Mouse (Mus musculus) forebrain, embryonic 11.5 days (tissue): ENCODE data around the gene Glp1r. TPM values are rescaled to one million over a fixed set of nuclear protein-coding genes. Genes with fewer than 3 reads are reported as not detected.

Experiments used
- ATAC-seq: fragments of 200-750 bp; cut with Nextera tagmentation; replicated peaks from 2 replicates; pipeline ENCODE4 v1.8.0; 2017; ENCODE audit warnings: moderate TSS enrichment; ENCODE audit not compliant: low FRiP score
- DNase-seq: peaks from one replicate; pipeline ENCODE4 v3.0.0-alpha.2; 2017; ENCODE audit warnings: low spot score
- H3K27ac ChIP-seq: fragments of 300-500 bp; sonication (generic); 2 replicates; pipeline ENCODE4 v1.5.1; 2014; ENCODE audit warnings: low read depth, low read length
- H3K27me3 ChIP-seq: fragments of 300-500 bp; sonication (generic); 2 replicates; pipeline ENCODE4 v1.6.1; 2014; ENCODE audit warnings: mild to moderate bottlenecking, low read length, mixed read lengths; ENCODE audit not compliant: control insufficient read depth, insufficient read depth
- H3K36me3 ChIP-seq: fragments of 300-500 bp; sonication (generic); 2 replicates; pipeline ENCODE4 v1.6.1; 2014; ENCODE audit warnings: mild to moderate bottlenecking, low read length, moderate library complexity, mixed read lengths; ENCODE audit not compliant: control insufficient read depth, insufficient read depth
- H3K4me1 ChIP-seq: fragments of 300-500 bp; sonication (generic); replicated peaks from 2 replicates; pipeline ENCODE4 v1.6.1; 2014; ENCODE audit warnings: low read length, mixed read lengths; ENCODE audit not compliant: control insufficient read depth, insufficient read depth
- H3K4me2 ChIP-seq: fragments of 300-500 bp; sonication (generic); 2 replicates; pipeline ENCODE4 v1.6.1; 2014; ENCODE audit warnings: low read depth, mild to moderate bottlenecking, low read length, moderate library complexity, mixed read lengths; ENCODE audit not compliant: severe bottlenecking
- H3K4me3 ChIP-seq: fragments of 300-500 bp; sonication (generic); 2 replicates; pipeline ENCODE4 v1.5.1; 2014; ENCODE audit warnings: low read depth, low read length
- H3K9ac ChIP-seq: fragments of 300-500 bp; sonication (generic); 2 replicates; pipeline ENCODE4 v1.6.1; 2014; ENCODE audit warnings: low read length
- H3K9me3 ChIP-seq: fragments of 300-500 bp; sonication (generic); 2 replicates; pipeline ENCODE4 v1.6.1; 2016; ENCODE audit warnings: low read length, mixed read lengths; ENCODE audit not compliant: control insufficient read depth
- WGBS: fragments of 180-500 bp; shearing (Covaris S2); extraction: QIAGEN DNeasy Blood & Tissue Kit; methylation state at CpG from one replicate; pipeline ENCODE4 v1.1.7; 2014; 5-methylcytosine and 5-hydroxymethylcytosine counted together
- polyA plus RNA-seq: library from polyadenylated mRNA; unstranded; fragments of >200 nt; fragmentation: Nextera tagmentation; extraction: Ambion mirVana; gene quantifications from 2 replicates; pipeline ENCODE4 v1.2.1, GENCODE M21; 2014

The Glp1r gene
- 0.05 TPM in 1 of 2 replicates, not detected in the other for polyA plus RNA-seq

- peak within 1 kb of the TSS; percentile 91 for H3K4me2 ChIP-seq
- no peak for ATAC-seq
- H3K27me3 ChIP-seq = peaks cover 14% of the 10 kb centered on the region
- H3K27ac ChIP-seq = no peak within 1 kb of the TSS
- H3K4me1 ChIP-seq = peaks cover 3% of the 10 kb centered on the region
- no peaks in the 10 kb centered on the region for H3K36me3 ChIP-seq
- WGBS = 2% methylated on average over 37 of the region's 37 CpGs
- no peaks in the 10 kb centered on the region for H3K9me3 ChIP-seq
- DNase-seq = peak; percentile 61
- H3K4me3 ChIP-seq = peak within 1 kb of the TSS; percentile 43
- peak within 1 kb of the TSS; percentile 48 for H3K9ac ChIP-seq
Measured at GRCm38 (mm10) chr17:30901627-30902026, at the start of gene Glp1r. Gene Glp1r (plus strand): TSS chr17:30901817.

GRCm38 (mm10) chr17:30852345-30852744 is 49.3 kb upstream of the Glp1r start:
- H3K9me3 ChIP-seq = no peaks in the 10 kb centered on the region
- ATAC-seq (no peak), DNase-seq (no peak)
- H3K27ac ChIP-seq = no peak overlapping the region
- H3K4me3 ChIP-seq = no peak overlapping the region
- no peak overlapping the region for H3K9ac ChIP-seq
- H3K4me1 ChIP-seq = no peaks in the 10 kb centered on the region
- no peaks in the 10 kb centered on the region for H3K27me3 ChIP-seq
- H3K4me2 ChIP-seq = no peak overlapping the region
- no peaks in the 10 kb centered on the region for H3K36me3 ChIP-seq

GRCm38 (mm10) chr17:30857347-30857746 is 44.3 kb upstream of the Glp1r start:
- Histone ChIP-seq H3K9me3 (no peaks in the 10 kb centered on the region), H3K4me2 (no peak overlapping the region), H3K4me3 (no peak overlapping the region), H3K4me1 (peaks cover 13% of the 10 kb centered on the region; the same call in 1 of the 2 replicates), H3K9ac (no peak overlapping the region), H3K27ac (no peak overlapping the region), H3K27me3 (no peaks in the 10 kb centered on the region), H3K36me3 (no peaks in the 10 kb centered on the region)
- ATAC-seq (no peak), DNase-seq (no peak)
- WGBS = 91% methylated on average over 5 of the region's 5 CpGs

- no peaks in the 10 kb centered on the region for H3K36me3 ChIP-seq
- H3K27ac ChIP-seq = no peak overlapping the region
- DNase-seq = no peak
- H3K4me2 ChIP-seq = no peak overlapping the region
- ATAC-seq = no peak
- H3K9me3 ChIP-seq = no peaks in the 10 kb centered on the region
- no peak overlapping the region for H3K4me3 ChIP-seq
- no peaks in the 10 kb centered on the region for H3K27me3 ChIP-seq
- WGBS = 74% methylated on average over 11 of the region's 11 CpGs
- no peak overlapping the region for H3K9ac ChIP-seq
- H3K4me1 ChIP-seq = peaks cover 13% of the 10 kb centered on the region; the same call in 1 of the 2 replicates
Measured at GRCm38 (mm10) chr17:30858586-30859259, 42.9 kb upstream of the Glp1r start.

GRCm38 (mm10) chr17:30859989-30860585 is 41.5 kb upstream of the Glp1r start:
- whole genome bisulfite sequencing = 33% methylated on average over 10 of the region's 10 CpGs
- Histone ChIP-seq H3K36me3 (no peaks in the 10 kb centered on the region), H3K4me2 (no peak overlapping the region), H3K9ac (no peak overlapping the region; the same call in 1 of the 2 replicates), H3K27me3 (no peaks in the 10 kb centered on the region), H3K4me3 (no peak overlapping the region), H3K4me1 (peaks cover 13% of the 10 kb centered on the region; the same call in 1 of the 2 replicates), H3K27ac (peak overlapping the region; percentile 31; the same call in 1 of the 2 replicates), H3K9me3 (no peaks in the 10 kb centered on the region)
- DNase-seq (peak; percentile 58), ATAC-seq (no peak; the same call in 1 of the 2 replicates)

GRCm38 (mm10) chr17:30860606-30861005 is 41.0 kb upstream of the Glp1r start:
- Histone ChIP-seq H3K4me1 (peaks cover 13% of the 10 kb centered on the region; the same call in 1 of the 2 replicates), H3K27ac (no peak overlapping the region), H3K36me3 (no peaks in the 10 kb centered on the region), H3K27me3 (no peaks in the 10 kb centered on the region), H3K9ac (peak overlapping the region; percentile 12; the same call in 1 of the 2 replicates), H3K4me2 (no peak overlapping the region), H3K9me3 (no peaks in the 10 kb centered on the region), H3K4me3 (no peak overlapping the region)
- 60% methylated on average over 7 of the region's 7 CpGs for WGBS
- DNase-seq (no peak), ATAC-seq (no peak)

- WGBS = 73% methylated on average over 8 of the region's 8 CpGs
- H3K4me3 ChIP-seq = no peak overlapping the region
- H3K27ac ChIP-seq = no peak overlapping the region
- no peak for ATAC-seq
- no peaks in the 10 kb centered on the region for H3K27me3 ChIP-seq
- H3K4me1 ChIP-seq = no peaks in the 10 kb centered on the region
- no peak overlapping the region for H3K9ac ChIP-seq
- no peaks in the 10 kb centered on the region for H3K9me3 ChIP-seq
- no peak for DNase-seq
- no peak overlapping the region for H3K4me2 ChIP-seq
- H3K36me3 ChIP-seq = no peaks in the 10 kb centered on the region
Measured at GRCm38 (mm10) chr17:30866281-30866680, 35.3 kb upstream of the Glp1r start.

- Histone ChIP-seq H3K4me2 (no peak overlapping the region), H3K4me3 (no peak overlapping the region), H3K27ac (no peak overlapping the region), H3K27me3 (no peaks in the 10 kb centered on the region), H3K36me3 (no peaks in the 10 kb centered on the region), H3K9me3 (no peaks in the 10 kb centered on the region), H3K9ac (no peak overlapping the region), H3K4me1 (no peaks in the 10 kb centered on the region)
- ATAC-seq (no peak), DNase-seq (no peak)
- WGBS = 89% methylated on average over 9 of the region's 9 CpGs
Measured at GRCm38 (mm10) chr17:30866966-30867365, 34.7 kb upstream of the Glp1r start.
